Mouse (Mus musculus): ENCODE measurements at regions not wholly inside any gene's neighbourhood (a gene's known extent, or its start where the extent isn't known, plus 50 kb on each side); places are given as distances from the start of the nearest gene placed in this dataset.

GRCm38 (mm10) chr4:152788431-152788830 lies 310.8 kb upstream of the Kcnab2 start:
- no peak for TF ChIP-seq CTCF (IDR thresholded peaks at IDR 0.05; ENCODE audit: control insufficient read depth, insufficient read depth, low read length)
- TF ChIP-seq POLR2A (IDR thresholded peaks at IDR 0.05; ENCODE audit: borderline replicate concordance, control insufficient read depth, low read depth, low read length) = no peak
